Mouse (Mus musculus): Measurements from ENCODE around the gene Eprs. TPM values are rescaled to one million over a fixed set of nuclear protein-coding genes. Genes with fewer than 3 reads are reported as not detected.

The Eprs gene
- polyA plus RNA-seq, 1 experiment: 11.0 TPM

DNA sequence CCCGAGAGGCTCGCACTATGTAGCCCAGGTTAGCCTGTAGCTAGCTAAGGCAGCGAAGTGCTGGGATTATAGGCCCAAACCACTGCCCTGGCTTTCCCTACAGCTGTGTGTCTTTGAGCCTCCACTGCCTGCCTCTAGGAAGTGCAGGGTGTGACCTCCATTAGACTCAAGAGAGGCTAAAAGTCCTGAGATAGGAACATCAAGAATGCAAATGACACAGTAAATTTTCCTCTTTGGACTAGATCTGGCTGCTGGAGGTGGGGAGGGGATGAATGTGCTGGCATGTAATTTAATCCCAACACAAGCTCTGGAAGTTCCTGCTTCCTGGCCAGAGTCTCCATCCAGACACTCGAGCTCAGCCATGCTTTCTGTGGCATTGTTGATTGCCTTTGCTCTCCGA, 97.3 kb downstream of the Eprs start:
- DNase-seq: no peak
- H3K4me3 ChIP-seq (ENCODE audit: control insufficient read depth, insufficient read depth, low read length): no peak overlapping the region
- TF ChIP-seq CTCF (IDR thresholded peaks at IDR 0.05; ENCODE audit: borderline replicate concordance, control insufficient read depth, extremely low read depth, insufficient read depth, low read length, poor library complexity) (no peak), POLR2A (IDR thresholded peaks at IDR 0.05; ENCODE audit: control insufficient read depth, extremely low read depth, insufficient read depth, low read length, poor library complexity) (no peak)
- 90% methylated on average over 5 of the region's 5 CpGs for whole genome bisulfite sequencing
- no peak overlapping the region for H3K27ac ChIP-seq (ENCODE audit: control insufficient read depth, insufficient read depth, low read length)
- no peaks in the 10 kb centered on the region for H3K4me1 ChIP-seq (replicated peaks; ENCODE audit: control insufficient read depth, insufficient read depth, low read length)
- H3K27me3 ChIP-seq (ENCODE audit: control insufficient read depth, insufficient read depth, low read length): peaks cover 4% of the 10 kb centered on the region; the same call in 1 of the 2 replicates
- H3K36me3 ChIP-seq (ENCODE audit: control insufficient read depth, insufficient read depth, low read length): no peaks in the 10 kb centered on the region

DNA sequence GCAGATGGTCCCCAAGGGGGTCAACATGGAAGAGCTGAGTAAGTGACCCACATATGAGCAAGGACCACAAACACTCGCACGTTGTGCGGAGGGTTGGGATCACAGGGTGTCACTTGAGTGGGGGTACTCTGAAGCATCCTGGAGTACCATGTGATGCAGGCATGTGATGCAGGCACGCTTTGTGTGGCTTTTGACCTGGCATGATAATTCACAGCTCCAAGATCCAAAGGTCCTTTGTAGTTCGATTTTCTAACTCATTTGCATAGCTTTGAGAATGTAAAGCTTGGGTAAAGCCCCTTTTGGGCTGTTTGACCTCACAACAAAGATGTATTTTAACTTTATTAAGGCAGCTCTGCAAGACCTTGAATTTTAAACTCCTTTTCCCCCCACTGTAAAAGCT, 100.0 kb downstream of the Eprs start:
- TF ChIP-seq CTCF (IDR thresholded peaks at IDR 0.05; ENCODE audit: borderline replicate concordance, control insufficient read depth, extremely low read depth, insufficient read depth, low read length, poor library complexity): no peak
- TF ChIP-seq POLR2A (IDR thresholded peaks at IDR 0.05; ENCODE audit: control insufficient read depth, extremely low read depth, insufficient read depth, low read length, poor library complexity): no peak
- H3K4me3 ChIP-seq (ENCODE audit: control insufficient read depth, insufficient read depth, low read length): no peak overlapping the region
- H3K36me3 ChIP-seq (ENCODE audit: control insufficient read depth, insufficient read depth, low read length): no peaks in the 10 kb centered on the region
- 91% methylated on average over 5 of the region's 5 CpGs for WGBS
- H3K27ac ChIP-seq (ENCODE audit: control insufficient read depth, insufficient read depth, low read length): no peak overlapping the region
- DNase-seq: no peak
- no peaks in the 10 kb centered on the region for H3K4me1 ChIP-seq (replicated peaks; ENCODE audit: control insufficient read depth, insufficient read depth, low read length)
- H3K27me3 ChIP-seq (ENCODE audit: control insufficient read depth, insufficient read depth, low read length): no peaks in the 10 kb centered on the region

DNA sequence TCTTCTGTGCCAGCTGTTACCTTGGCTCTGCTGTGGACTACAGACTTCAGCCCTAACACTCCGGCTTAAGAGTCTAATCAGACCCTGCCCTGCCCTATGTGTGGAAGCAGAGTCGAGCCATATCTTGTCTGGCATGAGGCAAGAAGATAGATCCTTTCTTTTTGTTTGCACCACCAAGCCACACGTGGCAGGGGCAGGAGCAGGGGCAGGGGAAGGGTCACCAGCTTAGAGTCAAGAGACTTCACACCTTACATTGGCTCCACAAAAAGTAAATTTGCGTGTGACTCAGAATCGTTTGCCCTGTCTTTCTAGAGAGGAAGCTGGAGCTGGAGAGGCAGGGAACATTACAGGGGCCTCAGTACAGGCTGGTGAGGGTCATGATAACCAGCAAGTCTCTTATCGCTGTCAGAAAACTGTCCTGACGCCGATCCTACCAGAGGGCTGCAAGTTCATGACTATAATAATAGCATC, 106.7 kb downstream of the Eprs start:
- 88% methylated on average over 8 of the region's 8 CpGs for WGBS

DNA sequence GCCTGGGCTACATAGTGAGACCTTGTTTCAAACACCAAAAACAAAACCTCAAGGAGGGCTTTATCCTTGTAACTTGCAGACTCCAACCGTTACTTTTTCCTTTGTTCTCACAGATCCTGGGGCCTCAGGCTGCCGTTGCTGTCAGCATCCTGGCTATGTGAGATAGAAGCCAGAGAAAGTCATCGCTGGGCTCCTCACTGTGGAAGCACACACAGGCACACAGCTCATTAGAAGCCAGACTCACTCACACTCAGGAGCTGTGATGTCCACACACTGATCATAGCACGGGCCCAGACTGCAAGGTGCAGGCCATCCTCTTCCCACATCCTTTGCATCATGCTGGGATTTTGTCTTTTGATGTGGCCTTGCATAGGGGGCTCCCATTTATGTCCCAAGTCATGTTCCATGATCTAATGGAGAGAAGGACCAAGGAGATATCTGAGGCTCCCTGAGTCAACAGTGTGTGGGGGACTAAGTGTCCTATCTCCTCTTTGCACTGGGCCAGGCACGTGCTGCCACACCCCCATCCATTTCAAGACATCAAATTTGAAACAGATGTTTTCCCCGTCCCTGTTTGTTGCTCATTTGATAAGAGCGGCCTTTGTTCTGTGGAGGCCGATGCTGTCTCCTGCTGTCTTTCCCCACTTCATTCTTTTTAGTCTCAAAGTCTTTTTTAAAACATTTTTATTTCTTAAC, 109.3 kb downstream of the Eprs start:
- H3K4me3 ChIP-seq (ENCODE audit: control insufficient read depth, insufficient read depth, low read length): no peak overlapping the region
- TF ChIP-seq POLR2A (IDR thresholded peaks at IDR 0.05; ENCODE audit: control insufficient read depth, extremely low read depth, insufficient read depth, low read length, poor library complexity): no peak
- TF ChIP-seq CTCF (IDR thresholded peaks at IDR 0.05; ENCODE audit: borderline replicate concordance, control insufficient read depth, extremely low read depth, insufficient read depth, low read length, poor library complexity): no peak
- no peaks in the 10 kb centered on the region for H3K36me3 ChIP-seq (ENCODE audit: control insufficient read depth, insufficient read depth, low read length)
- H3K4me1 ChIP-seq (replicated peaks; ENCODE audit: control insufficient read depth, insufficient read depth, low read length): no peaks in the 10 kb centered on the region
- no peak overlapping the region for H3K27ac ChIP-seq (ENCODE audit: control insufficient read depth, insufficient read depth, low read length)
- H3K27me3 ChIP-seq (ENCODE audit: control insufficient read depth, insufficient read depth, low read length): no peaks in the 10 kb centered on the region
- no peak for DNase-seq
- 90% methylated on average over 8 of the region's 8 CpGs for WGBS

More for the DNA sequence above, 106.7 kb downstream of the Eprs start:
- H3K4me3 ChIP-seq (ENCODE audit: control insufficient read depth, insufficient read depth, low read length): no peak overlapping the region
- DNase-seq: no peak
- no peaks in the 10 kb centered on the region for H3K27me3 ChIP-seq (ENCODE audit: control insufficient read depth, insufficient read depth, low read length)
- no peaks in the 10 kb centered on the region for H3K4me1 ChIP-seq (replicated peaks; ENCODE audit: control insufficient read depth, insufficient read depth, low read length)
- H3K27ac ChIP-seq (ENCODE audit: control insufficient read depth, insufficient read depth, low read length): no peak overlapping the region
- no peak for TF ChIP-seq CTCF (IDR thresholded peaks at IDR 0.05; ENCODE audit: borderline replicate concordance, control insufficient read depth, extremely low read depth, insufficient read depth, low read length, poor library complexity)
- no peak for TF ChIP-seq POLR2A (IDR thresholded peaks at IDR 0.05; ENCODE audit: control insufficient read depth, extremely low read depth, insufficient read depth, low read length, poor library complexity)
- no peaks in the 10 kb centered on the region for H3K36me3 ChIP-seq (ENCODE audit: control insufficient read depth, insufficient read depth, low read length)

DNA sequence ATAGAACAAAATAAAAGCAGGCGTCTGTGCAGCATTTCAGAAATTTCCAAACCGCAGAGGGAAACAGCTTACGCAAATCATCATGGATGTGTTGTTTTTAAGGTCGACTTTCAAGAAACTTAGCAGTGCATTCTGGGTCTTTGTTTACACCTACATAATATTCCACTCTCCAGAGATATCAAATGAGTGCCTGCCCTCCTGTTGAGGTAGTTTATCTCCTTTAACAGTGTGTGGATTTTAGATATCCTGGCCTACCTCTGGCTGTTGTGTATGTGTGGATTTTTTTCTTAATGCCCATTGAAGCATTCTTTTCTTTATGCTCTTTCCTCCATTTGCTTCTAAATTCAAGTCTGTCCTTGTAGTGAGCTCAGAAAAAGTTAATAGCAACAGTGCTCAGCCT, 109.9 kb downstream of the Eprs start:
- DNase-seq: no peak
- Histone ChIP-seq H3K36me3 (ENCODE audit: control insufficient read depth, insufficient read depth, low read length) (no peaks in the 10 kb centered on the region), H3K4me3 (ENCODE audit: control insufficient read depth, insufficient read depth, low read length) (no peak overlapping the region), H3K27ac (ENCODE audit: control insufficient read depth, insufficient read depth, low read length) (no peak overlapping the region), H3K27me3 (ENCODE audit: control insufficient read depth, insufficient read depth, low read length) (no peaks in the 10 kb centered on the region), H3K4me1 (replicated peaks; ENCODE audit: control insufficient read depth, insufficient read depth, low read length) (no peaks in the 10 kb centered on the region)
- TF ChIP-seq CTCF (IDR thresholded peaks at IDR 0.05; ENCODE audit: borderline replicate concordance, control insufficient read depth, extremely low read depth, insufficient read depth, low read length, poor library complexity) (no peak), POLR2A (IDR thresholded peaks at IDR 0.05; ENCODE audit: control insufficient read depth, extremely low read depth, insufficient read depth, low read length, poor library complexity) (no peak)
- 95% methylated on average over 4 of the region's 4 CpGs for WGBS

DNA sequence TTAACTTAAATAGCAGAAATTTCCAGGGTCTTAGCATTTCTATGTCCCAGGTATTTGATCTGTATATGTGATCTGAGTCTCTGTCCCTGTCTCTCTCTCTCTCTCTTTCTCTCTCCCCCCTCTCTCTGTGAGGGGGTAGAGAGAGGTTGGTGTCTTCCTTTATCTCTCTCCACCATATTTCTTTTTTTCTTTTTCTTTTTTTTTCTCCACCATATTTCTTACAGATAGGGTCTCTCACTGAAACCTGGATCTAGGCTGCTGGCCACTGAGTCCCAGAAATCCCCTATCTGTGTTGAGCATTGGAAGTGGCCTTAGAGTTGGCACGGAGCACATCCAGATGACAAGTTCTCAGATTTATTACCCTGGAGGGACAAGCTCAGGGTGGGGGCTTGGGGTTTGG, 110.6 kb downstream of the Eprs start:
- no peak for DNase-seq
- Histone ChIP-seq H3K4me3 (ENCODE audit: control insufficient read depth, insufficient read depth, low read length) (no peak overlapping the region), H3K27ac (ENCODE audit: control insufficient read depth, insufficient read depth, low read length) (no peak overlapping the region), H3K36me3 (ENCODE audit: control insufficient read depth, insufficient read depth, low read length) (no peaks in the 10 kb centered on the region), H3K4me1 (replicated peaks; ENCODE audit: control insufficient read depth, insufficient read depth, low read length) (no peaks in the 10 kb centered on the region), H3K27me3 (ENCODE audit: control insufficient read depth, insufficient read depth, low read length) (no peaks in the 10 kb centered on the region)
- 83% methylated on average over 1 of the region's 1 CpGs for WGBS
- TF ChIP-seq POLR2A (IDR thresholded peaks at IDR 0.05; ENCODE audit: control insufficient read depth, extremely low read depth, insufficient read depth, low read length, poor library complexity): no peak
- no peak for TF ChIP-seq CTCF (IDR thresholded peaks at IDR 0.05; ENCODE audit: borderline replicate concordance, control insufficient read depth, extremely low read depth, insufficient read depth, low read length, poor library complexity)

Other genes with a start within 250 kb of the Eprs start
- gene Rab3gap2, start 158.9 kb upstream of the Eprs start, polyA plus RNA-seq (2012; rRNA removed): 26.2 and 27.5 TPM in 2 replicates
- gene Iars2, start 33.6 kb upstream of the Eprs start, polyA plus RNA-seq (2012; rRNA removed): 22.7 and 28.4 TPM in 2 replicates
- gene Bpnt1, start 30.9 kb upstream of the Eprs start, polyA plus RNA-seq (2012; rRNA removed): 14.0 and 19.6 TPM in 2 replicates
- 0.09 and 0.19 TPM in 2 replicates for gene Slc30a10, start 91.8 kb downstream of the Eprs start, polyA plus RNA-seq (2012; rRNA removed)

Data from thymus, adult 2 months (tissue).